Mouse (Mus musculus): ENCODE measurements at regions not wholly inside any gene's neighbourhood (a gene's known extent, or its start where the extent isn't known, plus 50 kb on each side); places are given as distances from the start of the nearest gene placed in this dataset.

DNA sequence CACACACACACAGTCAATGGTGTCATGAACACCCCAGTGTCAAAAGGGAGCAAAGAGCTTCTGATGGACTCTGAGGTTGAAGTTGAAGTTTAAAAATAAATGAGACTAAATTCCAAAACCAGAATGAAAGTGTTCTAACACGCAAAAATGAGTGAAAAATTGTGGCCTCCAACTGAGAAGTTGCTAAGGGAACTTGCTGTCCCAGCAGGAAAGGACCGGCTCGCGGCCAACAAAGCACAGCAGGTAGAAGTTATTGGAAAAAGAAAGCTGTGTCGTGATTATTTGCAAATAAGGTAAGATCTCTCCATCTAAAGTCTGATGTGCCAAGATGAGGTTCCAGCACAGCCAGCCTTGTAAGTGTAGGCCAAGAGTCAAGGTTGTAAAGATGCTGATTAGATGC lies 169.7 kb downstream of the Nrp2 start:
- in situ Hi-C loops (cut with MboI, MseI), result loop anchor here (10.0 kb wide), 1 partner anchor 692 kb away; no protein-coding TSS in a partner anchor

DNA sequence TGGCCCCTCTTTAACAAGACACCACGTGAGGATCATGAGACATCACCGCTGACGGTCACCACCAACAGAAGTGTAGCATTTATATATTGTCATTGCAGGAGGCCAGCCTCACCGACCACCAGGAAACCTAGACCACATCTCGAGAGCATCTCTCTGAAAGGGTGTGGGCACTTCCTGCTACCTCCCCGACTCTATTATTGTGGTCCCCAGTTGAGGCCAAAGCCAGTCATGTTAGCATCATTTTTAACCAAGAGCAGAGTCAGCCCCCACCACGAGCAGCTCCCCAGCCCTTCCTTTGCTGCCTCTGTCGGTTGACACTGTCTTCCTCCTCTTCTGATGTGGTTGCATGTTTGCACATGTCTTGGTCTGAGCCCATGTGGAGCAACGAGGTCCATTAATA lies 172.5 kb downstream of the Nrp2 start:
- in situ Hi-C loops (cut with MboI, MseI), result loop anchor here (10.0 kb wide), 1 partner anchor 689 kb away; no protein-coding TSS in a partner anchor

DNA sequence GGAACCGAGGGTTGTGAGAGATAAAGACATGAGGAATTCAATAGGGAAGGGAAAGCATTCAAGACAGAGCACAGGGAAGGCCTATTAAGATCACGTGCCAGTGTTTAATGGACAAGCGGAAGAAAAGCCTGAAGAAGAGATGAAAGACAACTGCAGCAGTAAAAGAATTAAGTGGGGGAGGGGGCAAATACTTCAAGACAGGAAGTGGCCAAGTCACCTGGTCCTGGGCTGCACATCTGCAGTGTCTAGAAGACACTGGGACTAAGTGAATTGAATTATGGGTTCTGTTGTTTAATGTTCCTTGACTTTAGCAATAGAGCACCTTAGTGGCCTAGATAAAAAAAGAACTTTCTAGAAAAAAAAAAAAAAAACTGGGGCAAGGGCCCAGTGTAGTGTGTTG lies 173.6 kb downstream of the Nrp2 start:
- in situ Hi-C loops (cut with MboI, MseI), result loop anchor here (10.0 kb wide), 1 partner anchor 688 kb away; no protein-coding TSS in a partner anchor

DNA sequence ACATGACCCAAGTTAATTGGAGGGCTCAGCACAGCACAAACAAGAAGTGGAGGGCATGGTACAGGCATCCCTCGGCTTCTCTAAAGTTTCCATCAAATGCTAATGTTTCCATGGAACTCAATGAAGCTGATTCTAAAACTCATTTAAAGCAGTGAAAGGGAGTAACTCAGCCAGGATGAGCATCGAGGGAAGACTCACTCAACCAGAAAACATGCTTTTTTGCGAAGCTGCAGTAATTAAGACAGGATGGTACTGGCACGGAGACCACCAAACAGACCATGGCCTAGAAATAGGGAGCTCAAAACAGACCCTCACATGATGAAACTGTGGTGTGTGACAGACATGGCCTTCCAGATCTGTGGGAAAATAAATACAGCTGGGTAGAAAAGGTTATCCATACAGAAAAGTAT lies 177.8 kb downstream of the Nrp2 start:
- in situ Hi-C loops (cut with MboI, MseI), result no loop called here

DNA sequence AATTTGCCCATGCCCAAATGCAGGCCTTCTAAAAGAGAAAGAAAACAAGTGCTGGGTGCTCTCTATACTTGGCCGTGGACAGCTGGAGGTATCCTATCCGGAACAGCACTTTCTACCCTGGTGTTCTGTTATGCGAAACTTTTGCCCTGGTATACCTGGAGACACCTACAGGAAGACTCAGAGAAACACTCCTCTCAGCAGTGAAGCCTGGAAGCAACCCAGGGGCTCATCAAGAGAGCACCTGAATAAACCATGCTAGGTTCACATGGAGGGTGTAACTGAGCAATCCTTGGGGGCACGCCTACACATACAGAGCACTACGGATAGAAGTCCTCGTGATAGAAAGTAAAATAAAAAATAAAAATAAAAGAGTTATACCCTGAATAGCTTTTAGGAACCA lies 178.4 kb downstream of the Nrp2 start:
- in situ Hi-C loops (cut with MboI, MseI), result no loop called here

DNA sequence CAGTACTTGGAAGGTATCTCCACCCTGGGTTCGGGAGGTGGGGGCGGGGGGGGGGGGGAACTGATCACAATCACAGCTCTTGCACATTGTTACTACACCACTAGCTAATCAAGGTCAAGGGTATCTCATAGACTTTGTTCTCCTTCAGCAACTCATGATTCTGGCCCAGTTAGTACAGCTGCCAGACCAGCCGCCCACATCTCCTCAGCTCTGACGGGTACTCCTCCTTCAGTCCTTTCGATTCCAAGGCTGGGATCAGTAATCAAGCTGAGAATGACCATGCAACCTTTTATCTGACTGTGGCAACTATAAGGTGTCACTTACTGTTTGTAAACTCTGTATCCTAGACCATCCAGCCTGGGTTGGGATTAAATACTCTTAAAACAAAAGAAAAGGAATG lies 178.9 kb downstream of the Nrp2 start:
- in situ Hi-C loops (cut with MboI, MseI), result no loop called here

DNA sequence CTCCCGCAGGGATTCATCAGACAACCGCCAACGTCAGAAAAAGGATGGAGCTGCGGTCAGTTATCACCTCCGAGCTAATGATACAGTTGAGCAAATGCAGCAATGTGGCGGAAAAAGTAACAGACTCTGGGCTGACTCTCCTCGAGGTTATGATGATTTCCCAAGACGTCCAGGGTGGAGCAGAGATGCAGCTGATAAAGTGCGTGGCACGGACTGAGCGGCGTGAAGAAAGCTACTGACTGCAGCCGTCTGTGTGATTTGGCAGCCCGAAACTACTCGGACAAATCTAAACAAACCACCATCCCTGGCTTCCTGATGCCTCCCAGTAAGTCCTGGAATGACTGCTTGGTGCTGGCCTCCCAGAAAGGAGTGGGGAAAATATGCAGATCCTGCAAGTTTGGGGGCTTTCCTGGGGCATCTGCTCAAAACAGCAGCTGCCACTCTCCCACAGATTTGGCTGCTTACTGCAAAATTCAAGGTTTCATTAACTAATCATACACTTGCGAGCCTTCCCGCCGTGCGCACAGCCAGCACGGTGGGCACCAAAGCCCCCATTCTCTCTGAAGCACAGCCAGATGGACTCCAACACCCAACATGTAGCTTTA lies 181.9 kb downstream of the Nrp2 start:
- in situ Hi-C loops (cut with MboI, MseI), result no loop called here

DNA sequence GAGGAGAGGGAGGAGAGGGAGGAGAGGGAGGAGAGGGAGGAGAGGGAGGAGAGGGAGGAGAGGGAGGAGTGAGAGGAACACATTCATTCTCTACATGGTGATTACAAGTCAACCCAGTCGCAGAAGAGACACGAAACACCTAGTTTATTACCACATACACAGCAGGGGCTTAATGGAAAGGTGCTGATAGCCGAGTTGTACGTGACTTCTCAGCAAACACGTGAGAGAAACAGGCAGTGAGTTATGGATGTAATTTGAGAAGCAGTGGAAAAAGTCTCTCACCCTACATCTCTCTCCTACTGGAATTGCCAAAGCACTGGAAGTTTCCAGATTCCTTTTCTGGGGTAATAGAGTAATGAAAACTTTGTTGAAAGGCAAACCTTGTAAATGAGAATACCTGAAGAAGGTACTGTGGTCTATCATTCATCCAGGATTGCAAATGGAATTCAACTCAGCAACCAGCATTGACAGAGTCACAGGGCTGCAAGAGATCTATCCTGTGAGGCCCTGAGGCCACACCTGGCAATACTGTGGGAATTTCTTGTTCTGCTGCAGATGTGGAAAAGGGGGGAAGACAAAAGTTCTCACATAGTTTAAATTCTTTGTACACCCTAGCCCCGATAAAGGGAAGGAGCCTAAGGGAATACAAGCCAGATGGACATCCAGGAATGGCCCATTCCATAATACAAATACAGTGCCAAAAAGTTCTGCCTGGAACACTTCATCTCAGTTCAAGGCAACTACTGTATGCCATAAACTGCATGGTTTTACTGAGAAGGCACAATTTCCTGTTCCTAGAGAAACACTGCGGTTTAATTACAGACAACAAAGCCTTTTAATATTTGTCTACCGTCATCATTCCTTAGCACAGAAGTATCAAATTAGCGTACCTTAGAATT lies 184.7 kb downstream of the Nrp2 start:
- in situ Hi-C loops (cut with MboI, MseI), result no loop called here

DNA sequence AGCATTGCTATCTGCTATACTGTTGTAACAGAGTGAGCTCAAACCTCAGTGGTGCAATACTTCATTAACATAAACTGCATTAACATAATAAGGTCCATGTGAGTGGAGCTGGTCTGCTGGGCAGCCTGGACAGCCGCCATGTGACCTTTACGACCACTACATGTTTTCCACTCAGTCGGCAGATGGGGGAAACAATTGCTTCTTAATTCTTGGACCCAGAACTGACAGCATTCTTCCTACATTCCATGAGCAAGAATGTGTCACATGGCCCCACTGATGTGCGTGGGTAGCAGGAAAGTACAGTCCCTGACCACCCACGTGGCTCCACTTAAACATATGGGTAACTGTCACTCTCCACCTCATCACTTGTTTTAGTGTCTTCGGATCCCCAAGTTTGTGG lies 198.3 kb downstream of the Nrp2 start:
- in situ Hi-C loops (cut with MboI, MseI), result no loop called here

DNA sequence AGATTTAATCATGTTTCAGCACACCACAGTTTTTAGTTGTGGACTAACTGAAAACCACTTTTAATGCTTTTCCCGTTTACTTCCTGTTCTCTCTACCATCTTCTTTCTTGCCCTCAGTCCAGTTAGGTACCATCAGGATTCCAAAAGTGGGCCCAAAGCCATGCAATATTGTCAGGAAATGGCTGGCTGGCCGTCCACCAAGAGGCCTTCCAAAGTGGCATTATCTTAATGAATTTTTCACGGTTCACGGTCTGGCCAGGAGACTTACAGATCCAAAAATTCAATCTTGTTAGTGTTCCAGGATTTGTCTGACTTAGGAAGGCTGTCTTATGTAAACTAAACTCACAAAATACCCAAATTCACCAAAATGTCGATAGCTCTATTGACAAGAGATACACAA lies 198.8 kb downstream of the Nrp2 start:
- in situ Hi-C loops (cut with MboI, MseI), result no loop called here

DNA sequence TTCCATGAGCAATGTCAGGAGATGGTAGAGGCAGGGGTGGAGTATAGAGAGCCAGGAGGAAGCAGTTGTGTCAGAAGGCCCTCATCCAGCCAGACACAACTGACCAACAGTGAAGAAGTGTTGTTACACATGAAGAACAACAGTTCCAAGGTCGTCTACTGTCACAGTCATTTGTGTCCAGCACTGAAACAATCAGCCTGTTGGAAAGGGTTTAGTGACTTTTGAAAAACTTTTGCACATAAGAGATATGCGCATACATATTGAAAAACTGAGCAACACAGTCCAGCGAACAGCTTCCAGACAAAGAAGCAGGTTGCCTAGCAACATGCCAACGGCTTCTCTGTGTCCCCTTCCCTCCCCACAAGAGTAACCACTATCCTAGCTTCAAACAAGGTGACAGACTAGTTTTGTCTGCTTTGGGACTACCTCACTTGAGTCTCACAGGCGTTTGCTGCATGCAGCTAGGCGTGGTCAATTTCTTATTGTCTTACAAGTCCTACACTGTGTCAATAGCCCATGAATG lies 199.9 kb downstream of the Nrp2 start:
- in situ Hi-C loops (cut with MboI, MseI), result no loop called here

DNA sequence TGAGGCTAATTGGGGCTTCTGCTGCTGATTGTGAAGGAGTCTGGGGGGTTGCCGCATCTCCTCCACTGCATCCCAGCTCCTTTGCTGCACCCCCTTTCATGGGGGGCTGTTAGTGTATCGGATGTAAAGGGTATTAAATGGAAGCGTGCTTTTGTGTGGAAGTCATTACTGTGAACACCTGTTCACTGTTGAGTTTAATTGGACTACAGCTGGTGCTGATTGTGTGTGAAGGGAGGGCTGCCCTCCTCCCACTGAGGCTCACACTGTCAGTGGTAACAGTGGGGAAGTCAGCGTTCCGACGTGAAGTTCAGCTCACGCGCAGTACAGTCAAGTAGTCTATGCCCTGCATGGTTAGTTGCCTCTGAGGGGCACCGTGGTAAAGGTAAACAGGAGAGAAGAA lies 202.7 kb downstream of the Nrp2 start:
- in situ Hi-C loops (cut with MboI, MseI), result no loop called here

DNA sequence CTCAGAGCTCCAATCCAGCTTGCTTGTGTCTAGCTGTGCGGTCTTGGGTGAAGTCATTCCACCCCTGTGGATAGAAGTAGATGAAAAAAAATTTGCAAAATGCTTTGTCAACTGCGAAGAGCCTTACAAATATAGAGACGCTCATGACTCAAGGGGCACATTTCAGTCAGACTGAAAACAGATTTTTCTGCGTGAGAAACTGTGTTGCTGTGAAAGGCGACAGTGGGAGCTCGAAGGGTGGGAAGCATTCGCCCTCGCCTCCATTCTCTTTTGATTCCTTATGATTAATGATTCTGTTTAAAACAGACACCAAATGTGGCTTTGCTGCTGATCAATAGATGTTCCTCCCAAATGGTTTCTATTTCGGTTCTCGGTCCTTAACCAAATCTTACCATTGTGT lies 204.2 kb downstream of the Nrp2 start:
- in situ Hi-C loops (cut with MboI, MseI), result no loop called here

All from T-helper 2 cell (primary cell).